Mouse (Mus musculus): ENCODE measurements at regions not wholly inside any gene's neighbourhood (a gene's known extent, or its start where the extent isn't known, plus 50 kb on each side); places are given as distances from the start of the nearest gene placed in this dataset.

- no peak for TF ChIP-seq CTCF (IDR thresholded peaks at IDR 0.05)
- no peak overlapping the region for H3K4me3 ChIP-seq
- DNase-seq (ENCODE audit: extremely low spot score in 1 of 2, low spot score in 2 of 2): no peak
- H3K27ac ChIP-seq: no peak overlapping the region
- intact Hi-C loops (cut with DNase I): no loop called here
These were observed 60.8 kb downstream of the Rpusd4 start for GRCm38 (mm10) chr9:35328503-35328902.

- no peak overlapping the region for H3K27ac ChIP-seq
- H3K4me3 ChIP-seq: no peak overlapping the region
- no peak for TF ChIP-seq CTCF (IDR thresholded peaks at IDR 0.05)
- intact Hi-C loops (cut with DNase I): loop anchor here (10.0 kb wide), 1 partner anchor 74 kb away; no protein-coding TSS in a partner anchor
- no peak for DNase-seq (ENCODE audit: extremely low spot score in 1 of 2, low spot score in 2 of 2)
These were observed 62.7 kb downstream of the Rpusd4 start for GRCm38 (mm10) chr9:35330386-35330785.

- Histone ChIP-seq H3K27ac (no peak overlapping the region), H3K4me3 (no peak overlapping the region)
- no peak for TF ChIP-seq CTCF (IDR thresholded peaks at IDR 0.05)
- DNase-seq (ENCODE audit: extremely low spot score in 1 of 2, low spot score in 2 of 2): peak in 1 of 2 experiments; percentile 39
- intact Hi-C loops (cut with DNase I): loop anchor here (10.0 kb wide), 1 partner anchor 74 kb away; no protein-coding TSS in a partner anchor
These were observed 63.6 kb downstream of the Rpusd4 start for GRCm38 (mm10) chr9:35331241-35331680.

GRCm38 (mm10) chr9:35332688-35333630 lies 65.3 kb downstream of the Rpusd4 start:
- no peak for TF ChIP-seq CTCF (IDR thresholded peaks at IDR 0.05)
- H3K27ac ChIP-seq: no peak overlapping the region
- no peak overlapping the region for H3K4me3 ChIP-seq
- no peak for DNase-seq (ENCODE audit: extremely low spot score in 1 of 2, low spot score in 2 of 2)
- intact Hi-C loops (cut with DNase I): loop anchor here (10.0 kb wide), 1 partner anchor 72 kb away; no protein-coding TSS in a partner anchor

- intact Hi-C loops (cut with DNase I): loop anchor here (10.0 kb wide), 1 partner anchor 71 kb away; no protein-coding TSS in a partner anchor
- H3K27ac ChIP-seq: no peak overlapping the region
- H3K4me3 ChIP-seq: no peak overlapping the region
- DNase-seq (ENCODE audit: extremely low spot score in 1 of 2, low spot score in 2 of 2): no peak
- no peak for TF ChIP-seq CTCF (IDR thresholded peaks at IDR 0.05)
These were observed 66.0 kb downstream of the Rpusd4 start for GRCm38 (mm10) chr9:35333631-35334005.

GRCm38 (mm10) chr9:35334536-35334935 lies 66.9 kb downstream of the Rpusd4 start:
- DNase-seq (ENCODE audit: extremely low spot score in 1 of 2, low spot score in 2 of 2): no peak
- intact Hi-C loops (cut with DNase I): loop anchor here (10.0 kb wide), 1 partner anchor 70 kb away; no protein-coding TSS in a partner anchor
- Histone ChIP-seq H3K27ac (no peak overlapping the region), H3K4me3 (no peak overlapping the region)
- TF ChIP-seq CTCF (IDR thresholded peaks at IDR 0.05): no peak

- no peak overlapping the region for H3K27ac ChIP-seq
- no peak for DNase-seq (ENCODE audit: extremely low spot score in 1 of 2, low spot score in 2 of 2)
- TF ChIP-seq CTCF (IDR thresholded peaks at IDR 0.05): no peak
- H3K4me3 ChIP-seq: no peak overlapping the region
- intact Hi-C loops (cut with DNase I): loop anchor here (10.0 kb wide), 1 partner anchor 70 kb away; no protein-coding TSS in a partner anchor
These were observed 67.5 kb downstream of the Rpusd4 start for GRCm38 (mm10) chr9:35335181-35335580.

GRCm38 (mm10) chr9:35335888-35336700 lies 68.4 kb downstream of the Rpusd4 start:
- intact Hi-C loops (cut with DNase I): loop anchor here (10.0 kb wide), 1 partner anchor 69 kb away; no protein-coding TSS in a partner anchor
- TF ChIP-seq CTCF (IDR thresholded peaks at IDR 0.05): no peak
- DNase-seq (ENCODE audit: extremely low spot score in 1 of 2, low spot score in 2 of 2): no peak

GRCm38 (mm10) chr9:35336701-35337055 lies 69.0 kb downstream of the Rpusd4 start:
- no peak overlapping the region for H3K4me3 ChIP-seq
- DNase-seq (ENCODE audit: extremely low spot score in 1 of 2, low spot score in 2 of 2): no peak
- TF ChIP-seq CTCF (IDR thresholded peaks at IDR 0.05): no peak
- no peak overlapping the region for H3K27ac ChIP-seq
- intact Hi-C loops (cut with DNase I): loop anchor here (10.0 kb wide), 1 partner anchor 68 kb away; no protein-coding TSS in a partner anchor

More at GRCm38 (mm10) chr9:35335888-35336700, 68.4 kb downstream of the Rpusd4 start:
- Histone ChIP-seq H3K4me3 (no peak overlapping the region), H3K27ac (no peak overlapping the region)

GRCm38 (mm10) chr9:35338858-35339257 lies 71.2 kb downstream of the Rpusd4 start:
- Histone ChIP-seq H3K4me3 (no peak overlapping the region), H3K27ac (no peak overlapping the region)
- TF ChIP-seq CTCF (IDR thresholded peaks at IDR 0.05): no peak
- DNase-seq (ENCODE audit: extremely low spot score in 1 of 2, low spot score in 2 of 2): no peak
- intact Hi-C loops (cut with DNase I): loop anchor here (10.0 kb wide), 1 partner anchor 66 kb away; no protein-coding TSS in a partner anchor

GRCm38 (mm10) chr9:35339492-35340262 lies 72.0 kb downstream of the Rpusd4 start:
- no peak for DNase-seq (ENCODE audit: extremely low spot score in 1 of 2, low spot score in 2 of 2)
- intact Hi-C loops (cut with DNase I): loop anchor here (10.0 kb wide), 1 partner anchor 65 kb away; no protein-coding TSS in a partner anchor
- no peak overlapping the region for H3K27ac ChIP-seq
- no peak overlapping the region for H3K4me3 ChIP-seq
- no peak for TF ChIP-seq CTCF (IDR thresholded peaks at IDR 0.05)
